Mouse (Mus musculus): ENCODE measurements around the gene Fam234a.
"Not testable (repeated sequence)": the region's sequence is repeated elsewhere in the genome, so short reads cannot be mapped to it uniquely, and the experiment has no call there.

Gene Fam234a

GRCm38 (mm10) chr17:26234386-26234785, 9.7 kb downstream of the Fam234a start:
- DNase-seq (ENCODE audit: low spot score), result no peak

GRCm38 (mm10) chr17:26232863-26233262, 11.2 kb downstream of the Fam234a start:
- no peak for DNase-seq (ENCODE audit: low spot score)

- DNase-seq (ENCODE audit: low spot score), result no peak
These were observed 12.9 kb downstream of the Fam234a start for GRCm38 (mm10) chr17:26231156-26231555.

- DNase-seq (ENCODE audit: low spot score), result no peak
These were observed 14.3 kb downstream of the Fam234a start for GRCm38 (mm10) chr17:26229776-26230175.

- DNase-seq (ENCODE audit: low spot score), result no peak
These were observed 18.9 kb downstream of the Fam234a start for GRCm38 (mm10) chr17:26225150-26225549.

- no peak for DNase-seq (ENCODE audit: low spot score)
These were observed 22.5 kb downstream of the Fam234a start for GRCm38 (mm10) chr17:26221508-26221907.

GRCm38 (mm10) chr17:26212681-26213080, 31.4 kb downstream of the Fam234a start:
- no peak for DNase-seq (ENCODE audit: low spot score)

- DNase-seq (ENCODE audit: low spot score), result no peak
These were observed 31.8 kb downstream of the Fam234a start for GRCm38 (mm10) chr17:26212241-26212640.

- no peak for DNase-seq (ENCODE audit: low spot score)
These were observed 36.4 kb downstream of the Fam234a start, which contains the start of gene Arhgdig for GRCm38 (mm10) chr17:26207686-26208085. TSS of gene Arhgdig (minus strand) at chr17:26207786.

GRCm38 (mm10) chr17:26206392-26206791, 37.6 kb downstream of the Fam234a start:
- DNase-seq (ENCODE audit: low spot score), result peak; percentile 59

- DNase-seq (ENCODE audit: low spot score), result no peak
These were observed 39.3 kb downstream of the Fam234a start for GRCm38 (mm10) chr17:26204766-26205165.

GRCm38 (mm10) chr17:26203321-26203811, 40.7 kb downstream of the Fam234a start:
- no peak for DNase-seq (ENCODE audit: low spot score)

- DNase-seq (ENCODE audit: low spot score), result no peak
These were observed 41.3 kb downstream of the Fam234a start, which contains the start of gene Rgs11 for GRCm38 (mm10) chr17:26202737-26203136. TSS of gene Rgs11 (plus strand) at chr17:26202951.

- no peak for DNase-seq (ENCODE audit: low spot score)
These were observed 42.0 kb downstream of the Fam234a start for GRCm38 (mm10) chr17:26201998-26202397.

GRCm38 (mm10) chr17:26200831-26201705, 43.0 kb downstream of the Fam234a start:
- DNase-seq (ENCODE audit: low spot score), result no peak

GRCm38 (mm10) chr17:26198892-26199291, 45.1 kb downstream of the Fam234a start, which contains the start of gene Pdia2:
TSS of gene Pdia2 (minus strand) at chr17:26199087.
- DNase-seq (ENCODE audit: low spot score), result no peak

- DNase-seq (ENCODE audit: low spot score), result no peak
These were observed 51.4 kb downstream of the Fam234a start for GRCm38 (mm10) chr17:26192481-26193190.

- DNase-seq (ENCODE audit: low spot score), result not testable (repeated sequence)
These were observed 52.6 kb downstream of the Fam234a start for GRCm38 (mm10) chr17:26191486-26191885.

- no peak for DNase-seq (ENCODE audit: low spot score)
These were observed 55.8 kb downstream of the Fam234a start for GRCm38 (mm10) chr17:26188091-26188805.

- DNase-seq (ENCODE audit: low spot score), result no peak
These were observed 56.5 kb downstream of the Fam234a start for GRCm38 (mm10) chr17:26187592-26187991.

GRCm38 (mm10) chr17:26181179-26181578, 62.9 kb downstream of the Fam234a start:
- DNase-seq (ENCODE audit: low spot score), result no peak

GRCm38 (mm10) chr17:26178611-26179010, 65.4 kb downstream of the Fam234a start:
- DNase-seq (ENCODE audit: low spot score), result no peak

Measured in ovary, adult 18-20 months (tissue).